Mouse (Mus musculus): Measurements from ENCODE around the gene 4930432M17Rik.

The 4930432M17Rik gene

GRCm38 (mm10) chr3:121678935-121679334, 8.4 kb downstream of the 4930432M17Rik start:
- no peak for DNase-seq

GRCm38 (mm10) chr3:121679443-121679842, 8.9 kb downstream of the 4930432M17Rik start:
- DNase-seq, result no peak

- DNase-seq, result no peak
These were observed 9.6 kb downstream of the 4930432M17Rik start for GRCm38 (mm10) chr3:121680187-121680586.

GRCm38 (mm10) chr3:121682439-121683411, 12.2 kb downstream of the 4930432M17Rik start:
- no peak for DNase-seq

- no peak for DNase-seq
These were observed 14.0 kb downstream of the 4930432M17Rik start for GRCm38 (mm10) chr3:121684552-121684951.

- peak; percentile 57 to 77 for DNase-seq
These were observed 14.4 kb downstream of the 4930432M17Rik start for GRCm38 (mm10) chr3:121684963-121685362.

GRCm38 (mm10) chr3:121685985-121686384, 15.4 kb downstream of the 4930432M17Rik start:
- no peak for DNase-seq

GRCm38 (mm10) chr3:121686408-121686911, 15.9 kb downstream of the 4930432M17Rik start:
- DNase-seq, result peak in 1 of 2 experiments; percentile 28

GRCm38 (mm10) chr3:121687741-121688140, 17.2 kb downstream of the 4930432M17Rik start:
- DNase-seq, result no peak

GRCm38 (mm10) chr3:121689029-121689428, 18.5 kb downstream of the 4930432M17Rik start:
- no peak for DNase-seq

- no peak for DNase-seq
These were observed 19.1 kb downstream of the 4930432M17Rik start for GRCm38 (mm10) chr3:121689697-121690096.

- DNase-seq, result no peak
These were observed 22.6 kb downstream of the 4930432M17Rik start for GRCm38 (mm10) chr3:121693001-121693730.

GRCm38 (mm10) chr3:121693746-121694145, 23.2 kb downstream of the 4930432M17Rik start:
- peak in 1 of 2 experiments; percentile 28 for DNase-seq

GRCm38 (mm10) chr3:121697169-121697568, 26.6 kb downstream of the 4930432M17Rik start:
- no peak for DNase-seq

- no peak for DNase-seq
These were observed 28.8 kb downstream of the 4930432M17Rik start for GRCm38 (mm10) chr3:121699401-121699800.

GRCm38 (mm10) chr3:121699849-121700248, 29.3 kb downstream of the 4930432M17Rik start:
- DNase-seq, result no peak

GRCm38 (mm10) chr3:121700364-121700952, 29.9 kb downstream of the 4930432M17Rik start:
- no peak for DNase-seq

GRCm38 (mm10) chr3:121703155-121703879, 32.8 kb downstream of the 4930432M17Rik start:
- no peak for DNase-seq

GRCm38 (mm10) chr3:121703880-121704243, 33.3 kb downstream of the 4930432M17Rik start:
- no peak for DNase-seq

- DNase-seq, result no peak
These were observed 35.5 kb downstream of the 4930432M17Rik start for GRCm38 (mm10) chr3:121706087-121706486.

GRCm38 (mm10) chr3:121707106-121707505, 36.5 kb downstream of the 4930432M17Rik start:
- DNase-seq, result no peak

- DNase-seq, result no peak
These were observed 40.5 kb downstream of the 4930432M17Rik start for GRCm38 (mm10) chr3:121710894-121711531.
